Mouse (Mus musculus): ENCODE results near the gene Krtcap2. TPM values are rescaled to one million over a fixed set of nuclear protein-coding genes. Genes with fewer than 3 reads are reported as not detected.

Gene Krtcap2
- polyA plus RNA-seq, 1 experiment from 2014 or later = 309 TPM

- no peaks in the 10 kb centered on the region for H3K36me3 ChIP-seq (ENCODE audit: insufficient read depth, low read length)
- 48% methylated on average over 7 of the region's 7 CpGs for WGBS
- H3K27ac ChIP-seq (ENCODE audit: low read length) = no peak within 1 kb of the TSS
- H3K9ac ChIP-seq (replicated peaks; ENCODE audit: low read depth) = no peak within 1 kb of the TSS
- DNase-seq (ENCODE audit: low spot score) (no peak), ATAC-seq (no peak)
- H3K9me3 ChIP-seq (ENCODE audit: low read length) = no peaks in the 10 kb centered on the region
- H3K4me1 ChIP-seq (ENCODE audit: insufficient read depth, low read depth, low read length) = no peaks in the 10 kb centered on the region
- H3K27me3 ChIP-seq (replicated peaks; ENCODE audit: insufficient read depth, low read length) = no peaks in the 10 kb centered on the region
- H3K4me2 ChIP-seq (replicated peaks; ENCODE audit: low read depth, low read length) = no peak within 1 kb of the TSS
- TF ChIP-seq EP300 (IDR thresholded peaks at IDR 0.05) = no peak
- H3K4me3 ChIP-seq (ENCODE audit: low read depth, low read length) = no peak within 1 kb of the TSS
These were observed 13.3 kb downstream of the Krtcap2 start, which contains the start of gene Dpm3 for GRCm38 (mm10) chr3:89259076-89259475. Gene Dpm3, plus strand, starts transcription at chr3:89259358.

GRCm38 (mm10) chr3:89260211-89260610 lies 14.4 kb downstream of the Krtcap2 start:
- no peak for ATAC-seq
- DNase-seq (ENCODE audit: low spot score) = no peak
- Histone ChIP-seq H3K4me2 (replicated peaks; ENCODE audit: low read depth, low read length) (no peak overlapping the region), H3K27me3 (replicated peaks; ENCODE audit: insufficient read depth, low read length) (no peaks in the 10 kb centered on the region), H3K4me1 (ENCODE audit: insufficient read depth, low read depth, low read length) (no peaks in the 10 kb centered on the region), H3K4me3 (ENCODE audit: low read depth, low read length) (no peak overlapping the region), H3K9ac (replicated peaks; ENCODE audit: low read depth) (no peak overlapping the region), H3K36me3 (ENCODE audit: insufficient read depth, low read length) (no peaks in the 10 kb centered on the region), H3K9me3 (ENCODE audit: low read length) (no peaks in the 10 kb centered on the region), H3K27ac (ENCODE audit: low read length) (no peak overlapping the region)
- TF ChIP-seq EP300 (IDR thresholded peaks at IDR 0.05) (no peak), CTCF (IDR thresholded peaks at IDR 0.05) (no peak)
- 62% methylated on average over 3 of the region's 3 CpGs for whole genome bisulfite sequencing

DNA sequence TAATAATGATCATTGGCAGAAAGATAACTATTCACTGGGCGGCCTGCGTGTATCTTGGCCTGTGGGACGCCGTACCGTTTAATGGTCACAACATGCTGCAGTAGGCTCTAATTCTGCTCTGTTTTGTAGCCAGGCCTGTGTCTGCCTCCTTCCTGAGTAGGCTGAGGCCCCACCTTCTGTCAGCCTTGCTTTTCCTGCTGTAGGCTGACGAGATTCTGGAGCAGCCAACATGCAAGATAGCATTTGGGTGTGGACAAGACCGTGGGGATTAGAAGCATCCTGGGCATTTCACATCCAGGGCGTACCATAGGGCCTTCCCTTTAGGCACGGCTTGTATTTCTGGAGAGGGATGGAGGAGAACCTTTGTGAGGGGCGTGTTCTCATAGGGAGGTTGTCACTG lies 16.7 kb downstream of the Krtcap2 start:
- no peaks in the 10 kb centered on the region for H3K27me3 ChIP-seq (replicated peaks; ENCODE audit: insufficient read depth, low read length)
- no peak overlapping the region for H3K4me3 ChIP-seq (ENCODE audit: low read depth, low read length)
- H3K4me1 ChIP-seq (ENCODE audit: insufficient read depth, low read depth, low read length) = peaks cover 5% of the 10 kb centered on the region; the same call in 1 of the 2 replicates
- DNase-seq (ENCODE audit: low spot score) = peak; percentile 61
- no peak overlapping the region for H3K4me2 ChIP-seq (replicated peaks; ENCODE audit: low read depth, low read length)
- no peak for TF ChIP-seq CTCF (IDR thresholded peaks at IDR 0.05)
- peak; percentile 64; the same call in 1 of the 2 replicates for TF ChIP-seq EP300 (IDR thresholded peaks at IDR 0.05)
- H3K9ac ChIP-seq (replicated peaks; ENCODE audit: low read depth) = no peak overlapping the region
- no peaks in the 10 kb centered on the region for H3K9me3 ChIP-seq (ENCODE audit: low read length)
- WGBS = 53% methylated on average over 10 of the region's 10 CpGs
- H3K27ac ChIP-seq (ENCODE audit: low read length) = peak overlapping the region; percentile 43; the same call in 1 of the 2 replicates
- H3K36me3 ChIP-seq (ENCODE audit: insufficient read depth, low read length) = no peaks in the 10 kb centered on the region
- peak; percentile 66 for ATAC-seq

DNA sequence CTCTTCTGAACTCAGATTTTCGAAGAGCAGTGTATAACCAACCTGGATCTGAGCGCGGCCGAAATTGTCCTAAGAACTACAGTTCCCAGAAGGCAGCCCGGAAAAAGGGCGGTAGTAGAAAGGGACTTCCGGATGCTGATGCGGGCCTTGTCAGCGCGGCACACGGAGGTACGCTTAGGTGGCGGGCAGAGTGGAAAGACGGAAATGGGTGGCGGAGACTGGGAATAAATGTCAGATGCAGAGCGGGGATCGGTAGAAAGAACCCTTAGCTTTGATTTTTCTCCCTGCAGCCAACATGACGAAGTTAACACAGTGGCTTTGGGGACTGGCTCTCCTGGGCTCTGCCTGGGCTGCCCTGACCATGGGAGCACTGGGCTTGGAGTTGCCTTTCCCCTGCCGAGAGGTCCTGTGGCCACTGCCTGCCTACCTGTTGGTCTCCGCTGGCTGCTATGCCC lies 20.7 kb downstream of the Krtcap2 start:
- ATAC-seq (peak; percentile 89), DNase-seq (ENCODE audit: low spot score) (peak; percentile 93)
- peak overlapping the region; percentile 97 for H3K4me2 ChIP-seq (replicated peaks; ENCODE audit: low read depth, low read length)
- peak overlapping the region; percentile 68 for H3K4me3 ChIP-seq (ENCODE audit: low read depth, low read length)
- TF ChIP-seq EP300 (IDR thresholded peaks at IDR 0.05) = no peak
- no peak for TF ChIP-seq CTCF (IDR thresholded peaks at IDR 0.05)
- H3K9me3 ChIP-seq (ENCODE audit: low read length) = no peaks in the 10 kb centered on the region
- no peaks in the 10 kb centered on the region for H3K27me3 ChIP-seq (replicated peaks; ENCODE audit: insufficient read depth, low read length)
- WGBS = under 1% methylated on average over 20 of the region's 20 CpGs
- H3K9ac ChIP-seq (replicated peaks; ENCODE audit: low read depth) = peak overlapping the region; percentile 76
- H3K4me1 ChIP-seq (ENCODE audit: insufficient read depth, low read depth, low read length) = peaks cover 16% of the 10 kb centered on the region; the same call in 1 of the 2 replicates
- H3K27ac ChIP-seq (ENCODE audit: low read length) = peak overlapping the region; percentile 76
- H3K36me3 ChIP-seq (ENCODE audit: insufficient read depth, low read length) = no peaks in the 10 kb centered on the region

DNA sequence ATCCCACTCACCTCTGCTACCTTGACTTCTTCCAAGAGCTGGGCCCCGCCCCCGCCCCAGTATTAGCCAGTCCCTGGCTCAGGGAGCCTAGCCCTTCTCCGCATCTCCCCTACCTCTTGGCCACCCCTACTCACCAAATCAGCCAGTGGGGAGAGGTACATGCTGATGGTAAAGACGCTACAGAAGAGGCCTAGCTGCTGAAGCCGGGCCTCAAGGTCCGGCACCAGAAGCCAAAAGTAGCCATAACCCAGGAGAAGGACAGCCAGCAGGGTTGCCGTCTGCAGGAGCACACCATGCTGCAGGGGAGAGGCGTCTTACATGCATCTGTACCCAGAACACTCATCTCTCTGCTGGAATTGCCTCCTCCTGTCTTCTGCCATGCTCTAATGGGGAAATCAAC lies 23.1 kb downstream of the Krtcap2 start:
- DNase-seq (ENCODE audit: low spot score) (no peak), ATAC-seq (no peak)
- no peaks in the 10 kb centered on the region for H3K27me3 ChIP-seq (replicated peaks; ENCODE audit: insufficient read depth, low read length)
- H3K27ac ChIP-seq (ENCODE audit: low read length) = no peak overlapping the region
- H3K9me3 ChIP-seq (ENCODE audit: low read length) = no peaks in the 10 kb centered on the region
- no peak overlapping the region for H3K4me3 ChIP-seq (ENCODE audit: low read depth, low read length)
- no peak for TF ChIP-seq EP300 (IDR thresholded peaks at IDR 0.05)
- peaks cover 16% of the 10 kb centered on the region; the same call in 1 of the 2 replicates for H3K4me1 ChIP-seq (ENCODE audit: insufficient read depth, low read depth, low read length)
- peaks cover 17% of the 10 kb centered on the region for H3K36me3 ChIP-seq (ENCODE audit: insufficient read depth, low read length)
- H3K9ac ChIP-seq (replicated peaks; ENCODE audit: low read depth) = no peak overlapping the region
- WGBS = 77% methylated on average over 8 of the region's 8 CpGs
- H3K4me2 ChIP-seq (replicated peaks; ENCODE audit: low read depth, low read length) = no peak overlapping the region

DNA sequence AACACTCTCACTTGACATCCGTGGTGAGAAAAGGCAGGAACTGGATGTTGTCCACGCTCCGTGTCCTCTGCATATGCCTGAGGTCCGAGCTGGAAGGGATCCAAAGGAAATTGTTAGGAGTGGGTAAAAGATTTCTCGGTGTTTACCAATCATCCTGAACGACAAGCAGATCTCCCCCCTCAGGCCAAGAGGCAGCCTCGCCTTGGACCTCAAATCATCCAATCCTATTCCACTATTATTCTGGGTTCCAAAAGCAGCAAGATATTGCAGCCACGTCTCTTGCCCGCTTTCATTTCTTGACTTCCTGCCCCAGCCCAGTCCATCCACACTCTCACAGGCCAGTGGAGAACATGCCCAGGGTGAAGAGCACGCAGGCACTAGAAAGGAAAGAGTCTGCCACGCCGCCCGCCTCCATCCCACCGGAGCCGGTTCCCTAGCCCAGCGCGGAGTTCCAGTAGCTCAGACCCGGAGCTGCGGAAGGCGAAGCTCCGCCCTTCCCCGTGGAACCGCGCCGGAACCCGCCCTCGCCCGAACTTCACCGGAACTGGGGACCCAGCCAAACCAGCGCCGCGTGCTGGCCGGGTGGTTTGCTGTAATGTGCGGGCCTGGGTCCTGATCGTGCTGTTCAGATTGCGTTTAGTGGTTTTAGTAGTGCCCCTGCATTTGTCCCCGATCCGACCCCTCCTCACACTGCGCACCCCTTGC lies 24.4 kb downstream of the Krtcap2 start, which contains the start of gene Slc50a1:
Slc50a1 (minus strand) TSS at position 520 of the 705 bp plus-strand sequence.
- Histone ChIP-seq H3K27ac (ENCODE audit: low read length) (peak within 1 kb of the TSS; percentile 79), H3K36me3 (ENCODE audit: insufficient read depth, low read length) (peaks cover 18% of the 10 kb centered on the region), H3K4me2 (replicated peaks; ENCODE audit: low read depth, low read length) (peak within 1 kb of the TSS; percentile 59), H3K4me3 (ENCODE audit: low read depth, low read length) (peak within 1 kb of the TSS; percentile 52), H3K4me1 (ENCODE audit: insufficient read depth, low read depth, low read length) (peaks cover 16% of the 10 kb centered on the region; the same call in 1 of the 2 replicates), H3K9me3 (ENCODE audit: low read length) (no peaks in the 10 kb centered on the region), H3K9ac (replicated peaks; ENCODE audit: low read depth) (peak within 1 kb of the TSS; percentile 41), H3K27me3 (replicated peaks; ENCODE audit: insufficient read depth, low read length) (no peaks in the 10 kb centered on the region)
- DNase-seq (ENCODE audit: low spot score) (peak; percentile 83), ATAC-seq (peak; percentile 69)
- TF ChIP-seq CTCF (IDR thresholded peaks at IDR 0.05) = peak; percentile 73
- TF ChIP-seq EP300 (IDR thresholded peaks at IDR 0.05) = no peak
- WGBS = 3% methylated on average over 34 of the region's 39 CpGs
